Mouse (Mus musculus) Muller cell, postnatal 12 days (primary cell): ENCODE results near the gene Jund.

Source experiments
- DNase-seq: peaks from one replicate; pipeline ENCODE4 v3.0.0-alpha.2; 2015; ENCODE audit errors: inconsistent ontology term

Gene Jund

GRCm38 (mm10) chr8:70699834-70700554 is 1.2 kb downstream of the Jund start:
- DNase-seq = peak; percentile 73

- DNase-seq = peak; percentile 93
These were observed 1.8 kb downstream of the Jund start for GRCm38 (mm10) chr8:70700555-70700922.

GRCm38 (mm10) chr8:70701048-70701981 is 2.6 kb downstream of the Jund start:
- no peak for DNase-seq

GRCm38 (mm10) chr8:70701982-70702841 is 3.5 kb downstream of the Jund start:
- no peak for DNase-seq

- peak; percentile 83 for DNase-seq
These were observed 4.1 kb downstream of the Jund start for GRCm38 (mm10) chr8:70702842-70703182.

- DNase-seq = no peak
These were observed 4.5 kb downstream of the Jund start, which contains the start of gene Iqcn for GRCm38 (mm10) chr8:70703287-70703686. Iqcn (plus strand) TSS chr8:70703457.

- no peak for DNase-seq
These were observed 9.5 kb downstream of the Jund start for GRCm38 (mm10) chr8:70708281-70708680.

- no peak for DNase-seq
These were observed 11.0 kb downstream of the Jund start for GRCm38 (mm10) chr8:70709794-70710193.

- DNase-seq = peak; percentile 74
These were observed 11.5 kb downstream of the Jund start for GRCm38 (mm10) chr8:70710296-70710695.

GRCm38 (mm10) chr8:70711041-70711440 is 12.3 kb downstream of the Jund start:
- no peak for DNase-seq

- DNase-seq = no peak
These were observed 15.2 kb downstream of the Jund start for GRCm38 (mm10) chr8:70713991-70714390.

- no peak for DNase-seq
These were observed 16.3 kb downstream of the Jund start for GRCm38 (mm10) chr8:70715086-70715485.

GRCm38 (mm10) chr8:70716521-70717400 is 18.0 kb downstream of the Jund start:
- DNase-seq = no peak

GRCm38 (mm10) chr8:70718297-70718696 is 19.5 kb downstream of the Jund start, which contains the start of gene Gm3336:
Gm3336 (plus strand) TSS chr8:70718543.
- DNase-seq = no peak

- no peak for DNase-seq
These were observed 21.1 kb downstream of the Jund start for GRCm38 (mm10) chr8:70719796-70720270.

- DNase-seq = peak; percentile 48
These were observed 22.0 kb downstream of the Jund start for GRCm38 (mm10) chr8:70720739-70721138.

- DNase-seq = no peak
These were observed 22.9 kb downstream of the Jund start for GRCm38 (mm10) chr8:70721601-70722000.

- DNase-seq = no peak
These were observed 24.9 kb downstream of the Jund start, which contains the start of gene Pde4c for GRCm38 (mm10) chr8:70723486-70724210. Pde4c (plus strand) TSS chr8:70723720.

GRCm38 (mm10) chr8:70724216-70724615 is 25.5 kb downstream of the Jund start:
- DNase-seq = no peak
